Mouse (Mus musculus) thymus, adult 2 months (tissue): ENCODE measurements at regions not wholly inside any gene's neighbourhood (a gene's known extent, or its start where the extent isn't known, plus 50 kb on each side); places are given as distances from the start of the nearest gene placed in this dataset.

ENCODE experiments used
- CTCF ChIP-seq: fragments of 200-500 bp; IDR thresholded peaks from 2 replicates; pipeline ENCODE4 v1.5.1; 2012; ENCODE audit warnings: mild to moderate bottlenecking, control low read depth, low read length, moderate library complexity, borderline replicate concordance; ENCODE audit not compliant: control insufficient read depth, poor library complexity, insufficient read depth; ENCODE audit errors: extremely low read depth
- POLR2A ChIP-seq: fragments of 200-500 bp; IDR thresholded peaks from 2 replicates; pipeline ENCODE4 v1.6.1; 2012; ENCODE audit warnings: mild to moderate bottlenecking, low read length, control low read depth, moderate library complexity; ENCODE audit not compliant: control insufficient read depth, poor library complexity, insufficient read depth; ENCODE audit errors: extremely low read depth

DNA sequence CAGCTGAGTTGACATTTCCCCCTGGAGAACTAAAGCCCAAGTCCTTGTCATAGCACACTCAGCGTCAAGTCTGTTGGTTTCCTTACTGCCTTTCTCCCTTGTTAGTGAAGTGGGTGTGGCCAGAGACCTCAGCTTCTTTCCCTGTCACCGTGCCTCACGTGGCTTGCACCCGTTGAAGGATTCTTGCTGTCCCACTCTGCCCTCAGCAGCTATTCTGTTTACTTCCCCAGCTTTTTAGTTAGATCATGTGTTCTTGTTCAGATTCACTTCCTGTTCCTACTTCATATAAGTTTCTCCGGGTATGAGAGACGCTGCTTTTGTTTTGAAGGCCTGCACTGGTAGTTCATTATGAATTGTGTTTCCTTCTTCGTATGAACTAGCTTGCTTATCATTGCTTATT is 278.5 kb upstream of the Zfp703 start:
- no peak for TF ChIP-seq CTCF
- TF ChIP-seq POLR2A = no peak
